Mouse (Mus musculus) ovary, postnatal 36 days (tissue): Measurements from ENCODE around the gene Pex7.
"Not testable (repeated sequence)": the region's sequence is repeated elsewhere in the genome, so short reads cannot be mapped to it uniquely, and the experiment has no call there.

ENCODE experiments used
- DNase-seq: peaks from one replicate; pipeline ENCODE4 v3.0.0; 2022; ENCODE audit warnings: low spot score, mixed read lengths

The Pex7 gene

GRCm38 (mm10) chr10:19933511-19934383 is 26.3 kb upstream of the Pex7 start:
- DNase-seq = peak; percentile 88

GRCm38 (mm10) chr10:19932986-19933385 is 25.5 kb upstream of the Pex7 start:
- no peak for DNase-seq

GRCm38 (mm10) chr10:19928205-19928604 is 20.7 kb upstream of the Pex7 start:
- DNase-seq = no peak

- not testable (repeated sequence) for DNase-seq
Measured at GRCm38 (mm10) chr10:19926391-19926897, 19.0 kb upstream of the Pex7 start.

GRCm38 (mm10) chr10:19924256-19924655 is 16.8 kb upstream of the Pex7 start:
- DNase-seq = no peak

- DNase-seq = no peak
Measured at GRCm38 (mm10) chr10:19922410-19922809, 14.9 kb upstream of the Pex7 start.

GRCm38 (mm10) chr10:19915301-19915700 is 7.8 kb upstream of the Pex7 start:
- DNase-seq = peak; percentile 52

- DNase-seq = no peak
Measured at GRCm38 (mm10) chr10:19913806-19914205, 6.3 kb upstream of the Pex7 start.

GRCm38 (mm10) chr10:19911583-19911982 is 4.1 kb upstream of the Pex7 start:
- DNase-seq = no peak

GRCm38 (mm10) chr10:19910516-19910915 is 3.0 kb upstream of the Pex7 start:
- DNase-seq = no peak

GRCm38 (mm10) chr10:19908076-19908475 is 587 bp upstream of the Pex7 start:
- DNase-seq = no peak

GRCm38 (mm10) chr10:19904077-19904820 is 3.2 kb downstream of the Pex7 start:
- DNase-seq = no peak

GRCm38 (mm10) chr10:19901992-19902391 is 5.5 kb downstream of the Pex7 start:
- no peak for DNase-seq

GRCm38 (mm10) chr10:19900191-19900590 is 7.3 kb downstream of the Pex7 start:
- DNase-seq = no peak

GRCm38 (mm10) chr10:19893976-19894375 is 13.5 kb downstream of the Pex7 start:
- DNase-seq = no peak

GRCm38 (mm10) chr10:19893146-19893545 is 14.3 kb downstream of the Pex7 start:
- no peak for DNase-seq

- no peak for DNase-seq
Measured at GRCm38 (mm10) chr10:19891686-19892085, 15.8 kb downstream of the Pex7 start.

GRCm38 (mm10) chr10:19889908-19890307 is 17.6 kb downstream of the Pex7 start:
- no peak for DNase-seq

GRCm38 (mm10) chr10:19886249-19886648 is 21.2 kb downstream of the Pex7 start:
- DNase-seq = no peak

GRCm38 (mm10) chr10:19884409-19884808 is 23.1 kb downstream of the Pex7 start:
- no peak for DNase-seq

GRCm38 (mm10) chr10:19880437-19880836 is 27.1 kb downstream of the Pex7 start:
- no peak for DNase-seq

- DNase-seq = no peak
Measured at GRCm38 (mm10) chr10:19879161-19879560, 28.3 kb downstream of the Pex7 start.

- no peak for DNase-seq
Measured at GRCm38 (mm10) chr10:19877679-19878078, 29.8 kb downstream of the Pex7 start.
